Mouse (Mus musculus) E14TG2a.4 (cell line): ENCODE results near the gene Mdfic.

Experiments
- H3K27me3 ChIP-seq: 2 replicates; pipeline ENCODE4 v1.6.1; 2014; ENCODE audit warnings: low read length, control low read depth; ENCODE audit not compliant: insufficient read depth
- H3K36me3 ChIP-seq: 2 replicates; pipeline ENCODE4 v1.6.1; 2014; ENCODE audit warnings: low read length, control low read depth; ENCODE audit not compliant: insufficient read depth
- H3K4me1 ChIP-seq: replicated peaks from 2 replicates; pipeline ENCODE4 v1.6.1; 2014; ENCODE audit warnings: low read depth, low read length, control low read depth
- H3K4me3 ChIP-seq: replicated peaks from 2 replicates; pipeline ENCODE4 v1.5.1; 2014; ENCODE audit warnings: mild to moderate bottlenecking, low read length
- H3K9me3 ChIP-seq: 2 replicates; pipeline ENCODE4 v1.6.1; 2014; ENCODE audit warnings: low read length, control low read depth
- CTCF ChIP-seq: conservative IDR thresholded peaks from 2 replicates; pipeline ENCODE4 v1.5.1; 2014; ENCODE audit warnings: low read length
- NANOG ChIP-seq: IDR thresholded peaks from 2 replicates; pipeline ENCODE4 v1.6.1; 2014; ENCODE audit warnings: borderline replicate concordance, low read length, mixed read lengths
- POU5F1 ChIP-seq: IDR thresholded peaks from 2 replicates; pipeline ENCODE4 v1.6.1; 2014; ENCODE audit warnings: low read length, borderline replicate concordance

The Mdfic gene

GRCm38 (mm10) chr6:15789523-15790500, 69.4 kb downstream of the Mdfic start:
- no peaks in the 10 kb centered on the region for H3K4me1 ChIP-seq
- no peaks in the 10 kb centered on the region for H3K36me3 ChIP-seq
- TF ChIP-seq NANOG = no peak
- peak; percentile 53 for TF ChIP-seq CTCF
- H3K4me3 ChIP-seq = no peak overlapping the region
- no peaks in the 10 kb centered on the region for H3K9me3 ChIP-seq
- no peaks in the 10 kb centered on the region for H3K27me3 ChIP-seq

GRCm38 (mm10) chr6:15792680-15793601, 72.5 kb downstream of the Mdfic start:
- TF ChIP-seq NANOG (no peak), CTCF (no peak), POU5F1 (no peak)
- H3K4me3 ChIP-seq = no peak overlapping the region
- no peaks in the 10 kb centered on the region for H3K4me1 ChIP-seq
- H3K9me3 ChIP-seq = no peaks in the 10 kb centered on the region
- no peaks in the 10 kb centered on the region for H3K36me3 ChIP-seq
- no peaks in the 10 kb centered on the region for H3K27me3 ChIP-seq

- Histone ChIP-seq H3K27me3 (no peaks in the 10 kb centered on the region), H3K9me3 (no peaks in the 10 kb centered on the region), H3K4me3 (no peak overlapping the region), H3K4me1 (no peaks in the 10 kb centered on the region), H3K36me3 (no peaks in the 10 kb centered on the region)
- TF ChIP-seq POU5F1 (no peak), CTCF (no peak), NANOG (no peak)
These were observed 73.3 kb downstream of the Mdfic start for GRCm38 (mm10) chr6:15793602-15794345.

- H3K27me3 ChIP-seq = no peaks in the 10 kb centered on the region
- H3K4me1 ChIP-seq = no peaks in the 10 kb centered on the region
- no peaks in the 10 kb centered on the region for H3K9me3 ChIP-seq
- no peaks in the 10 kb centered on the region for H3K36me3 ChIP-seq
- H3K4me3 ChIP-seq = no peak overlapping the region
- TF ChIP-seq NANOG = no peak
- no peak for TF ChIP-seq POU5F1
- no peak for TF ChIP-seq CTCF
These were observed 74.3 kb downstream of the Mdfic start for GRCm38 (mm10) chr6:15794801-15795200.

GRCm38 (mm10) chr6:15807382-15807781, 86.9 kb downstream of the Mdfic start:
- Histone ChIP-seq H3K36me3 (no peaks in the 10 kb centered on the region), H3K4me1 (no peaks in the 10 kb centered on the region), H3K4me3 (no peak overlapping the region), H3K9me3 (no peaks in the 10 kb centered on the region), H3K27me3 (no peaks in the 10 kb centered on the region)
- TF ChIP-seq NANOG = no peak

- TF ChIP-seq NANOG = no peak
- TF ChIP-seq POU5F1 = no peak
- no peak for TF ChIP-seq CTCF
- Histone ChIP-seq H3K4me3 (no peak overlapping the region), H3K27me3 (no peaks in the 10 kb centered on the region), H3K9me3 (no peaks in the 10 kb centered on the region), H3K36me3 (no peaks in the 10 kb centered on the region), H3K4me1 (no peaks in the 10 kb centered on the region)
These were observed 104.8 kb downstream of the Mdfic start for GRCm38 (mm10) chr6:15825236-15825635.

- Histone ChIP-seq H3K36me3 (no peaks in the 10 kb centered on the region), H3K4me1 (no peaks in the 10 kb centered on the region), H3K4me3 (no peak overlapping the region), H3K27me3 (no peaks in the 10 kb centered on the region), H3K9me3 (no peaks in the 10 kb centered on the region)
- TF ChIP-seq NANOG = no peak
- no peak for TF ChIP-seq POU5F1
- no peak for TF ChIP-seq CTCF
These were observed 109.4 kb downstream of the Mdfic start for GRCm38 (mm10) chr6:15829812-15830211.

- H3K4me1 ChIP-seq = no peaks in the 10 kb centered on the region
- no peaks in the 10 kb centered on the region for H3K36me3 ChIP-seq
- no peak overlapping the region for H3K4me3 ChIP-seq
- no peaks in the 10 kb centered on the region for H3K9me3 ChIP-seq
- TF ChIP-seq POU5F1 = no peak
- no peak for TF ChIP-seq CTCF
- no peak for TF ChIP-seq NANOG
- no peaks in the 10 kb centered on the region for H3K27me3 ChIP-seq
These were observed 110.2 kb downstream of the Mdfic start for GRCm38 (mm10) chr6:15830651-15831050.
